Mouse (Mus musculus) G1E (cell line): Measurements from ENCODE around the gene Yars2.
"Not testable (repeated sequence)": the region's sequence is repeated elsewhere in the genome, so short reads cannot be mapped to it uniquely, and the experiment has no call there.

ENCODE experiments used
- CTCF ChIP-seq: IDR thresholded peaks from 2 replicates; pipeline ENCODE4 v1.5.1; 2012; ENCODE audit warnings: low read depth, low read length, inconsistent platforms, mixed read lengths
- TAL1 ChIP-seq: conservative IDR thresholded peaks from 2 replicates; pipeline ENCODE4 v1.6.1; 2012; ENCODE audit warnings: low read depth, low read length, inconsistent platforms, mixed read lengths

DNA sequence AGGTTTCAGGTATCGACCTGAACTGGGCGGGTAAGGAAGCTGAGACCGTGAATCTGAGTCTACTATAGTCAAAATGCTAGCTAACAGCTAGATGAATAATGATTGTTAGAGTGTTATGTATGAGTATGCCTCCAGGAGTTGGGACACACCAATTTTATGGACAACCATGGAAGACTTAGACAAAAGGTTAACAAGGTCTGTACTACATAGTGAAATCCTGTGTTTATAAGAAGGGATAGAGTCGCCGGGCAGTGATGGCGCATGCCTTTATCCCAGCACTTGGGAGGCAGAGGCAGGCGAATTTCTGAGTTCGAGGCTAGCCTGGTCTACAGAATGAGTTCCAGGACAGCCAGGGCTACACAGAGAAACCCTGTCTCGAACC is 56.3 kb downstream of the Yars2 start:
- not testable (repeated sequence) for TF ChIP-seq CTCF, TAL1
